Mouse (Mus musculus) myocyte (in vitro differentiated cells): Measurements from ENCODE around the gene Ppp1r16b.

ENCODE experiments used
- E2F4 ChIP-seq: IDR thresholded peaks from one replicate; pipeline ENCODE4 v1.6.1; 2011; ENCODE audit warnings: mild to moderate bottlenecking, control low read depth, moderate library complexity; ENCODE audit not compliant: insufficient read depth
- MAX ChIP-seq: IDR thresholded peaks from one replicate; pipeline ENCODE4 v1.6.1; 2011; ENCODE audit warnings: low read depth, mild to moderate bottlenecking, control low read depth
- MYOG ChIP-seq, 3 experiments: IDR thresholded peaks; one replicate each; pipeline ENCODE4 v1.6.1; 2011; ENCODE audit warnings: control low read depth in 2 of 3, low read depth in 2 of 3, mild to moderate bottlenecking in 2 of 3; ENCODE audit not compliant: insufficient read length in 2 of 3, control insufficient read depth in 1 of 3, insufficient read depth in 1 of 3
- POLR2A ChIP-seq: IDR thresholded peaks from one replicate; pipeline ENCODE4 v1.6.1; 2011; ENCODE audit warnings: low read depth, mild to moderate bottlenecking, control low read depth, moderate library complexity; ENCODE audit not compliant: insufficient read length
- POLR2AphosphoS2 ChIP-seq: IDR thresholded peaks from one replicate; pipeline ENCODE4 v1.6.1; 2011; ENCODE audit warnings: low read depth, control low read depth; ENCODE audit not compliant: insufficient read length
- REST ChIP-seq: IDR thresholded peaks from one replicate; pipeline ENCODE4 v1.6.1; 2011; ENCODE audit warnings: mild to moderate bottlenecking, control low read depth, moderate library complexity; ENCODE audit not compliant: insufficient read depth, insufficient read length
- TCF3 ChIP-seq: IDR thresholded peaks from one replicate; pipeline ENCODE4 v1.6.1; 2011; ENCODE audit warnings: low read depth, control low read depth; ENCODE audit not compliant: insufficient read length
- USF1 ChIP-seq: IDR thresholded peaks from one replicate; pipeline ENCODE4 v1.6.1; 2011; ENCODE audit warnings: low read depth, mild to moderate bottlenecking, control low read depth, moderate library complexity

DNA sequence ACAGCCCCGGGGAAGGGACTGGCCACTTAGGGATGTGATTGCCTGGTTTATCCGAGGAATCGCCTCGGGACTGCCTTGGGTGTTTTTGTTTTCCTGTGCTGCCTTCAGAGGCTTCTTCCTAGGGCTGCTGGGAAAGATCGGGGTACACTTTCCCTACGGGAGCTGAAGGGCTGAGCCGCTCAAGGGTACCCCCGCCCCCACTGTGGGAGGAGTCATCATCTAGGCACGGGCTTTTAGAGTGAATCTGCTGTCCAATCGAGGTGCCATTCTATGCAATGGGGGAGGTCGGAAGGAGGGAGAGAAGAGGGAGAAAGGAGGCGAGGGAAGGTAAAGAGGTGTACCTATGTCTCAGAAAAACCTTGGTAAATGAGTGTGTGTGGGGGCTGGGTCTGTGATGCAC is 48.9 kb upstream of the Ppp1r16b start:
- TF ChIP-seq POLR2A, result no peak
- no peak for TF ChIP-seq USF1
- no peak for TF ChIP-seq MYOG (IDR thresholded peaks at IDR 0.05; ENCODE audit: control insufficient read depth in 1 of 3, insufficient read depth in 1 of 3, insufficient read length in 2 of 3, low read depth in 2 of 3)
- TF ChIP-seq REST, result no peak
- no peak for TF ChIP-seq TCF3
- no peak for TF ChIP-seq MAX
- no peak for TF ChIP-seq POLR2AphosphoS2
- no peak for TF ChIP-seq E2F4
